ENCODE assay signal across 16 mouse cellular contexts in the genomic region with DNA sequence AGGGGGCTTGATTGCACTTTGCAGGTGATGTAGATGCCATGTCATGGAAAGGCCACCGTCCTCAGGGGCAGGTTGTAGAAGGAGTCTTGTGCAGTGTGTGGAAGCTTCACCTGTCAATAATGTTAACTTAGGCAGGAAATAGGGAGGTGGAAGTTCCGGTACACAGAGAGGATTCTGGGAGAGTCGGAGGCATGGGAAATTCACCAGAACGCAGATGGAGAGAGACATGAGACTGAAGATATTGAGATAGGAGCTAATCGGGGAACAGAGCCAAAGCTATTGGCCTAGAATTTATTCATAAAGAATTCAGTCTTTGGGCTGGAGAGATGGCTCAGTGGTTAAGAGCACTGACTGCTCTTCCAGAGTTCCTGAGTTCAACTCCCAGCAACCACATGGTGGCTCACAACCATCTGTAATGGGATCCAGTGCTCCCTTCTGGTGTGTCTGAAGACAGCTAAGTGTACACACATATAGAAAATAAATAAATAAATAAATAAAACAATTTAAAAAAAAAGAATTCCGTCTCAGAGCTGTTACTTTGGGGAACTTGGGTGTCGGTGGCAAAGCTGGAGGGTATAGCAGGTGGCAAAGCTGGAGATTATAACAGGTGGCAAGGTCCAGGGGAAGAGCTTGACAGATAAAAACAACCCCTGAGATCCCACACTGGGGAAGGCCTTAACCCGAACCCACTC. TPM values are rescaled to one million over a fixed set of nuclear protein-coding genes. Genes with fewer than 3 reads are reported as not detected.
"Had no signal": no experiment of that assay in that cellular context is flagged by ENCODE, and none has a peak within 500 bp of the region (broad histone marks: within the 10 kb centered on the region; RNA-seq: fewer than 3 reads in every experiment).

No protein-coding gene starts in this region.

- DNase-seq: lung, adult 18-20 months; lung, embryonic 14.5 days; lung, postnatal 10 days; lung, postnatal 4 days; midbrain, embryonic 14.5 days; right cerebral cortex, adult 18-20 months; right cerebral cortex, postnatal 25 days; right cerebral cortex, postnatal 4 days; spleen, adult 18-20 months had no signal

- H3K4me3 ChIP-seq: liver, embryonic 12.5 days; midbrain, embryonic 12.5 days; myocyte; neural tube, embryonic 13.5 days; neural tube, embryonic 15.5 days had no signal

- H3K27ac ChIP-seq: liver, embryonic 12.5 days; liver, embryonic 14.5 days; midbrain, embryonic 12.5 days; neural tube, embryonic 13.5 days; neural tube, embryonic 15.5 days had no signal

- H3K36me3 ChIP-seq: liver, embryonic 12.5 days; midbrain, embryonic 12.5 days; neural tube, embryonic 13.5 days; neural tube, embryonic 15.5 days had no signal

RNA-seq across cellular contexts. Expression of gene Traf1, which starts 4.8 kb away (rescaled TPM):
- polyA plus RNA-seq: neural tube, embryonic 11.5 days had no signal
